Mouse (Mus musculus) embryonic facial prominence, embryonic 14.5 days (tissue): ENCODE measurements around the gene Mettl16. TPM values are rescaled to one million over a fixed set of nuclear protein-coding genes. Genes with fewer than 3 reads are reported as not detected.

Experiments
- ATAC-seq: fragments of 200-750 bp; cut with Nextera tagmentation; 2 replicates; pipeline ENCODE4 v1.8.0; 2017; ENCODE audit warnings: low read depth, moderate number of reproducible peaks, moderate TSS enrichment
- DNase-seq: peaks from one replicate; pipeline ENCODE4 v3.0.0-alpha.2; 2015; ENCODE audit warnings: low spot score
- H3K27ac ChIP-seq: fragments of 300-500 bp; sonication (generic); replicated peaks from 2 replicates; pipeline ENCODE4 v1.5.1; 2014; ENCODE audit warnings: low read depth, mild to moderate bottlenecking, low read length, moderate library complexity
- H3K27me3 ChIP-seq: fragments of 300-500 bp; sonication (generic); replicated peaks from 2 replicates; pipeline ENCODE4 v1.6.1; 2014; ENCODE audit warnings: low read length; ENCODE audit not compliant: control insufficient read depth, insufficient read depth
- H3K36me3 ChIP-seq: fragments of 300-500 bp; sonication (generic); 2 replicates; pipeline ENCODE4 v1.6.1; 2014; ENCODE audit warnings: low read length, mixed read lengths; ENCODE audit not compliant: control insufficient read depth, insufficient read depth
- H3K4me1 ChIP-seq: fragments of 300-500 bp; sonication (generic); 2 replicates; pipeline ENCODE4 v1.6.1; 2014; ENCODE audit warnings: antibody characterized with exemption, low read length; ENCODE audit not compliant: control insufficient read depth, insufficient read depth
- H3K4me2 ChIP-seq: fragments of 300-500 bp; sonication (generic); 2 replicates; pipeline ENCODE4 v1.6.1; 2014; ENCODE audit warnings: low read depth, mild to moderate bottlenecking, low read length, moderate library complexity, mixed read lengths
- H3K4me3 ChIP-seq: fragments of 300-500 bp; sonication (generic); 2 replicates; pipeline ENCODE4 v1.5.1; 2014; ENCODE audit warnings: low read depth, mild to moderate bottlenecking, low read length
- H3K9ac ChIP-seq: fragments of 300-500 bp; sonication (generic); 2 replicates; pipeline ENCODE4 v1.6.1; 2014; ENCODE audit warnings: low read depth, mild to moderate bottlenecking, low read length, moderate library complexity, mixed read lengths
- H3K9me3 ChIP-seq: fragments of 300-500 bp; sonication (generic); 2 replicates; pipeline ENCODE4 v1.6.1; 2016; ENCODE audit warnings: low read length; ENCODE audit not compliant: control insufficient read depth
- WGBS: fragments of 180-500 bp; shearing (Covaris S2); extraction: QIAGEN DNeasy Blood & Tissue Kit; methylation state at CpG from one replicate; pipeline ENCODE4 v1.1.7; 2014; 5-methylcytosine and 5-hydroxymethylcytosine counted together
- polyA plus RNA-seq: library from polyadenylated mRNA; unstranded; fragments of >200 nt; fragmentation: Nextera tagmentation; extraction: Ambion mirVana; gene quantifications from 2 replicates; pipeline ENCODE4 v1.2.1, GENCODE M21; 2014

The Mettl16 gene
- polyA plus RNA-seq = 28.4 and 32.0 TPM in 2 replicates

DNA sequence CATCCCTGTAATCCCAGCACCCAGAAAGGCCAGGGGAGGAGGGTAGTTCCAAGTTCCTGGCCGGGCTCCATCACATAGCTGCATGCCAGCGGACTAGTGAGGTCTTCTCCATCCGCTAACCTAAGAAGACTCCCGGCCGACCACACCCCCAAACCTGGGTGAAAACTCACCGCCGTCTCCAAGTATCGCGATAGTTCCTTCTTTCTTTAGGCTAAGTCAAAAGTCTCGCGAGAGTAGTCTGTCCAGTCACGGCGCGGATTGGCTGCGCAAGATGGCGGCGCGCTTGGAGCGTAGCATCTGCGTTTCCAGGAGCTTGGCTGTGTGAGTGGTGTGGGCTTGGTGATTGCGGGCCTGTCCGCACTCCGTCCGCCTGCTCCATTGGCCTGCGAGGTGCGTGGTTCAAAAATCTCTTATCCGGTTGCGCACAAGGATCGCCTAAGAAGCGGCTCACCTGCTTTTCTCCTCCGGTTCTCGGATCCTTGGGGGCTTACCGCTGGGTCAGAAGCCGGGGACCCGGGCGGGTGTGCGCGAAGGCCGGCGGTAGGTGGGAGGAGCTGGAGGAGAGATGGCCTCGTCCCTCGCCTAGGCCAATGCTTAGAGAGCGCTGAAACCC, at the start of gene Mettl16:
Gene Mettl16 (plus strand): TSS at position 236 of the 613 bp plus-strand sequence.
- peaks cover 13% of the 10 kb centered on the region for H3K4me1 ChIP-seq
- peak within 1 kb of the TSS; percentile 78 for H3K4me3 ChIP-seq
- H3K9me3 ChIP-seq = no peaks in the 10 kb centered on the region
- under 1% methylated on average over 43 of the region's 43 CpGs for WGBS
- peak within 1 kb of the TSS; percentile 89 for H3K9ac ChIP-seq
- ATAC-seq (peak; percentile 97), DNase-seq (peak; percentile 99)
- H3K36me3 ChIP-seq = peaks cover 23% of the 10 kb centered on the region
- H3K4me2 ChIP-seq = peak within 1 kb of the TSS; percentile 82
- peak within 1 kb of the TSS; percentile 93 for H3K27ac ChIP-seq
- H3K27me3 ChIP-seq = no peaks in the 10 kb centered on the region

- peaks cover 15% of the 10 kb centered on the region for H3K4me1 ChIP-seq
- H3K4me2 ChIP-seq = no peak overlapping the region
- no peak overlapping the region for H3K27ac ChIP-seq
- ATAC-seq = no peak
- H3K27me3 ChIP-seq = no peaks in the 10 kb centered on the region
- H3K9me3 ChIP-seq = no peaks in the 10 kb centered on the region
- no peak for DNase-seq
- no peak overlapping the region for H3K4me3 ChIP-seq
- WGBS = 73% methylated on average over 2 of the region's 2 CpGs
- H3K9ac ChIP-seq = peak overlapping the region; percentile 2; the same call in 1 of the 2 replicates
- 0 out of 2 replicates have a peak, but pooled peaks cover 2% of the 10 kb centered on the region for H3K36me3 ChIP-seq
These were observed 49.5 kb upstream of the Mettl16 start for GRCm38 (mm10) chr11:74721141-74721540.

- ATAC-seq (no peak), DNase-seq (no peak)
- H3K36me3 ChIP-seq = 0 out of 2 replicates have a peak, but pooled peaks cover 2% of the 10 kb centered on the region
- WGBS = 53% methylated on average over 3 of the region's 3 CpGs
- H3K4me1 ChIP-seq = peaks cover 15% of the 10 kb centered on the region
- no peaks in the 10 kb centered on the region for H3K27me3 ChIP-seq
- peak overlapping the region; percentile 95 for H3K4me3 ChIP-seq
- H3K4me2 ChIP-seq = peak overlapping the region; percentile 92
- H3K9me3 ChIP-seq = no peaks in the 10 kb centered on the region
- H3K27ac ChIP-seq = no peak overlapping the region
- peak overlapping the region; percentile 46 for H3K9ac ChIP-seq
These were observed 48.7 kb upstream of the Mettl16 start for GRCm38 (mm10) chr11:74721971-74722370.

- no peaks in the 10 kb centered on the region for H3K27me3 ChIP-seq
- peak; percentile 81 for ATAC-seq
- H3K9ac ChIP-seq = peak overlapping the region; percentile 98
- peaks cover 15% of the 10 kb centered on the region for H3K4me1 ChIP-seq
- H3K36me3 ChIP-seq = 0 out of 2 replicates have a peak, but pooled peaks cover 2% of the 10 kb centered on the region
- no peaks in the 10 kb centered on the region for H3K9me3 ChIP-seq
- DNase-seq = peak; percentile 93
- H3K4me3 ChIP-seq = peak overlapping the region; percentile 95
- H3K27ac ChIP-seq = peak overlapping the region; percentile 99
- H3K4me2 ChIP-seq = peak overlapping the region; percentile 92
- under 1% methylated on average over 23 of the region's 75 CpGs for WGBS
These were observed 47.0 kb upstream of the Mettl16 start for GRCm38 (mm10) chr11:74723357-74724234.

- H3K27ac ChIP-seq = peak within 1 kb of the TSS; percentile 99
- 0% methylated on average over 14 of the region's 56 CpGs for WGBS
- peak within 1 kb of the TSS; percentile 95 for H3K4me3 ChIP-seq
- peak within 1 kb of the TSS; percentile 92 for H3K4me2 ChIP-seq
- peak; percentile 97 for DNase-seq
- H3K4me1 ChIP-seq = peaks cover 12% of the 10 kb centered on the region
- H3K36me3 ChIP-seq = 0 out of 2 replicates have a peak, but pooled peaks cover 2% of the 10 kb centered on the region
- peak within 1 kb of the TSS; percentile 98 for H3K9ac ChIP-seq
- peak; percentile 98 for ATAC-seq
- no peaks in the 10 kb centered on the region for H3K9me3 ChIP-seq
- H3K27me3 ChIP-seq = no peaks in the 10 kb centered on the region
These were observed 46.3 kb upstream of the Mettl16 start, which contains the start of gene Pafah1b1 for GRCm38 (mm10) chr11:74724235-74724791. Gene Pafah1b1 (minus strand): TSS chr11:74724670.

DNA sequence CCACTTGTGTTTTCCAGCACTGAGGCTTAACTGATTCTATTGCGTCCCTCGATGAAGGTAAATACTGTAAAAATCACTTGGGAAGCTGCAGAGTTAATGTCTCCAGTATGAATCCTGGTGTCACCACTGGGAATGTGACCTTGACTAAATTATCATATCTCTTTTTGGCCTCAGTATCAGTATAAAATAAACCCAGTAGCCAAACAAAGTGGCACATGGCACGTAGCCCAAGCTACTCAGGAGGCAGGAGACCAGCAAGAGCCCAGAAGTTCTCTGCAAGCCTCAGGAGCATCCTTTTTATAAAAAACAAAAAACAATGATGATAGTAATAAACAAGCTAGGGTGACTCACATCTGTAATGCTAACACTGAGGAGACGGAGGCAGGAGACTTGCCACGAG, 45.4 kb upstream of the Mettl16 start:
- 67% methylated on average over 5 of the region's 5 CpGs for WGBS
- peak overlapping the region; percentile 99 for H3K27ac ChIP-seq
- ATAC-seq = no peak

DNA sequence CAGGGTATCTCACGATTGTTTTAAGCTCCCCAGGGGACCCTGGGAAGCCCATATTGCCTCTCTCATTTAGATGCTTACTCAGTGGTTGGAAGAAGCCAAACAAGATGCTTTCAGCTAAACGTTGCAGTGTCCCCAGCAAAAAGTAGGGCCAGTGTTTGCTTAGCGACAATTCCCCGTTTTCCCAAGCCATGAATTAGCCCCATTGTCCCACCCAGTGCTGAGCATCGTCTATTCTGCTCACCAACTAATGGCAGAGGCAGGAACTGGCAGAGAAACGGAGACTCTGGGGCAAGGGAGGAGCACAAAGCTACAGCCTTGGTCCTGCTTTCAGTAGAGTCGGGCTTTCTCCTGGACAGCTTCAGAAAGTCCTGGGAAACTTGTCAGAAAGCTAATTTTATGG, 35.7 kb upstream of the Mettl16 start:
- WGBS = 15% methylated on average over 7 of the region's 7 CpGs
- Histone ChIP-seq H3K9ac (no peak overlapping the region), H3K4me1 (no peaks in the 10 kb centered on the region)

More for the DNA sequence above, 45.4 kb upstream of the Mettl16 start:
- no peak for DNase-seq
- H3K4me3 ChIP-seq = 0 out of 2 replicates have a peak overlapping the region, but pooled peaks have one; percentile 95
- 0 out of 2 replicates have a peak, but pooled peaks cover 2% of the 10 kb centered on the region for H3K36me3 ChIP-seq
- H3K27me3 ChIP-seq = no peaks in the 10 kb centered on the region
- H3K9me3 ChIP-seq = no peaks in the 10 kb centered on the region
- H3K4me1 ChIP-seq = peaks cover 8% of the 10 kb centered on the region
- H3K9ac ChIP-seq = peak overlapping the region; percentile 98
- H3K4me2 ChIP-seq = peak overlapping the region; percentile 57

DNA sequence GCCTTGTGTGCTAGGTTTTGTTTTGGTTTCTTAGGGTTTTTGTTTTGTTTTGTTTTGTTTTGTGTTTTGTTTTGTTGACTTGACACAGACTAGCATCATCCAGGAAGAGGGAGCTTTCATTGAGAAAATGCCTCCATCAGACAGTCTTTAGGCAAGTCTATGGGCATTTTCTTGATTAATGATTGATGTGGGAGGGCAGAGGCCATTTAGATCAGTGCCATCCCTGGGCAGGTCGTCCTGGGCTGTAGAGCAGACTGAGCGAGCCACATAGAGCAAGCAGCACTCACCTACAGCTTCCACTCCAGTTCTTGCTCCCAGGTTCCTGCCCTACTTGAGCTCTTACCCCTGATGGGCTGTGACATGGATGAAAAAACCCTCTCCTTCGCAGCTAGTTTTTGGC, 32.8 kb upstream of the Mettl16 start:
- 57% methylated on average over 3 of the region's 3 CpGs for WGBS
- Histone ChIP-seq H3K4me2 (no peak overlapping the region), H3K27ac (no peak overlapping the region), H3K27me3 (no peaks in the 10 kb centered on the region), H3K4me3 (no peak overlapping the region), H3K4me1 (no peaks in the 10 kb centered on the region), H3K9ac (no peak overlapping the region), H3K9me3 (no peaks in the 10 kb centered on the region), H3K36me3 (no peaks in the 10 kb centered on the region)
- ATAC-seq = no peak
- no peak for DNase-seq

More for the DNA sequence above, 35.7 kb upstream of the Mettl16 start:
- Histone ChIP-seq H3K9me3 (no peaks in the 10 kb centered on the region), H3K4me3 (no peak overlapping the region), H3K27ac (no peak overlapping the region), H3K27me3 (no peaks in the 10 kb centered on the region), H3K4me2 (no peak overlapping the region), H3K36me3 (no peaks in the 10 kb centered on the region)
- no peak for ATAC-seq
- DNase-seq = no peak
